Mouse (Mus musculus): Measurements from ENCODE around the gene Olfr1373. TPM values are rescaled to one million over a fixed set of nuclear protein-coding genes. Genes with fewer than 3 reads are reported as not detected.
"Not testable (repeated sequence)": the region's sequence is repeated elsewhere in the genome, so short reads cannot be mapped to it uniquely, and the experiment has no call there.

Gene Olfr1373
- total RNA-seq (2021), result not detected
- long read RNA-seq, experiment 1, result 0 reads
- long read RNA-seq, experiment 2, result 0 reads

- not testable (repeated sequence) for DNase-seq (ENCODE audit: low spot score in 2 of 2)
Measured at GRCm38 (mm10) chr11:52145428-52145827, at the start of gene Olfr1373. Gene Olfr1373 (minus strand): TSS chr11:52145528.

GRCm38 (mm10) chr11:52180651-52181050 is 35.3 kb upstream of the Olfr1373 start:
- not testable (repeated sequence) for DNase-seq (ENCODE audit: low spot score in 2 of 2)

DNA sequence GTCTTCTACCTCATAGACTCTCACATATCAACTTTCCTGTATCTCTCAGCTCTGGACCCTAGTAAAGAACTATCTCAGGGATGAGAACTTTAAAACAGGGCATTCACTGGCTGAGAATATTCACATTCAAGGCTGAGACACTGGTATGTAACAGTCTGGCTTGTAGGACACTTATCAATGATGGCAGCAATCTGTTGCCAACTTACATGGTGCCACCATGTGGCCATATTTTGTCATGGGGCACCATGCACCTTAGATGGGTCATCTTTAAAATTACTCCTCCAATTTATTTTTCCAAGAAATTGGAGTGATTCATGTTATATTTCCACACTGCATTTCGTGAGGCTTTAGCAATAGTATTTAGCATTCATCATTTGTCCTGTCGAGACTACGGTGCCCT is 34.6 kb upstream of the Olfr1373 start:
- not testable (repeated sequence) for DNase-seq (ENCODE audit: low spot score in 2 of 2)

DNA sequence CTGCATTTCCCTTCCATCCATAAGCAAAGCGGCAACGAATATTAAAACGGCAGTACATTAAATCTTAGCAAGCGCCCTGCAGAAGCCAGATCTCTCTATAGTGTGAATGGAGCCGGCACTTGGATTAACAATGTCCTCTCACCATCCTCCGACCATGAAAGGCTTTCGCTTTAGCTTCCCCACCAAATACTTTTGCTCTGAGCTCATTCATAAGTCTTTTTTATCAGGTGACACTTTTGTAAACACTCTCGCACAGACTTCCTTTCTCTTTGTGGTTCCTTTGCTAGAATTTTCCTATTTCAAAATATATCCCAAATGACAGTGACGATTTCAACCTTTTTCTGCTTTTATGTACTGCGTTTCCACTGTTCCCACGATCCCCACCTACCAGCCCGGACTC is 23.1 kb upstream of the Olfr1373 start:
- no peak for DNase-seq (ENCODE audit: low spot score in 2 of 2)

GRCm38 (mm10) chr11:52167901-52168302 is 22.6 kb upstream of the Olfr1373 start:
- DNase-seq (ENCODE audit: low spot score in 2 of 2), result not testable (repeated sequence)

- no peak for DNase-seq (ENCODE audit: low spot score in 2 of 2)
Measured at GRCm38 (mm10) chr11:52167126-52167525, 21.8 kb upstream of the Olfr1373 start.

DNA sequence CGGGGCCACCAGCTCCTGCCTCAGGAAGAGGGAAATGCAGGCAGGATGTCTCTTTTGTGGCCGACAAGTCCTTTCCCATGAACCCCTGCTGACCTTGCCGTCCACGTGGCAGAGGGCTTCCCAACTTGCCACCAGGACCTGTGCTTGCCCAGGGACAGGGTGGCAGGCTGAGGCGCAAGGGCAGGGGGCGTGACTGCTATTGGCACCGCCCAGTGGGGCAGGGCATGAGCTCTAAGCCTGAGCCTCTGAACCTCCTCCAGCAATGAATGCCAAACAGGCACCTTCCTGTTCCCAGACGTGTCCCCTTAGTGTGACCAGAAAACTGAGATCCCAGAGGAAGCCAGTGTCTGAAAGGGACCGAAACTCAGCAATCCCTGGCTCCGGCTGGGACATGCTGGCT is 18.6 kb upstream of the Olfr1373 start:
- no peak for DNase-seq (ENCODE audit: low spot score in 2 of 2)

DNA sequence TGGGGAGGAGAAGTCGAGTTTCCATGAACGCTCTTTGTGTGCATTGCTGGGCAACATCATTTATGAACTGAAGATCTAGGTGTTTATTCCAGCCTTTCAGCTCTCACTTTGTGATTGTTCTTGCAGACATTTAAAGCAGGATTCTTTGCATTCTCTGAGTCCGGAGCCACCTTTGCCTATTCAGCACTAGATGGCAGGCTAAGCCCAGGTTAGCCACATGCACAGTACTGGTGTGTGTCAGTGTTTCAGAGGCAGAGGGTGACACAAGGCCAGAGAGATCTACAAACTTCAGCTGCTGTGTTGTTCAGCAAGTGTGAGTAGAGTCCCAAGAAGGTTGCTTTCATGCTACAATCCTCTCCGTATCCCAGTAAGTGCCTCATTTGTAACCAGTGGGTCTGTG is 1.7 kb downstream of the Olfr1373 start:
- DNase-seq (ENCODE audit: low spot score in 2 of 2), result peak; percentile 56 to 69

DNA sequence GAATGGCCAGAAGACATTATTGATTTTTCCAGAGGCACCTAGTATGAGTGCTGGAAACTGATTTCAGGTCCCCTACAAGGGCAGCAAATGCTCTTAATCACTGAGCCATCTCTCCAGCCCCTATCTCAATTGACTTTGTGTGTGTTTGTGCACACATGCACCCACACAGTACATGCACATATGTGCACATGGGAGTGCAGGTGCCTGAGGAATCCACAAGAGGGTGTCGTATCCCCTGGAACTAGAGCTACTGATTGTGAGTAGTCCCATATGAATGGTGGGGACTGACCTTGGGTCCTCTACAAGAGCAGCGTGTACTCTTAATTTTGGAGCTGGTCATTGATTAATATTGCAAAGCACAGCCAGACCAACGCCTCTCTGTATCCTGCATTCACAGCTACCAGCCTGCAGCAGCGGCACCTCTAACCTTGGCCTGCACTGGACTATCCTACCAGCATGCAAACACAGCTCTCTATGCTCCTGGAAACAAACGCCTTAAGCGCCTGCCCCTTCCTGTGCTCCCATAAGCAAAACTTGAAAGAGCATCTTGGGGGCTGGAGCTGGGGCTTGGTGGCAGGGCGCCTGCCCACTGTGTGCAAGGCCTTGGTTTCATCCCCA is 14.8 kb downstream of the Olfr1373 start:
- no peak for DNase-seq (ENCODE audit: low spot score in 2 of 2)

DNA sequence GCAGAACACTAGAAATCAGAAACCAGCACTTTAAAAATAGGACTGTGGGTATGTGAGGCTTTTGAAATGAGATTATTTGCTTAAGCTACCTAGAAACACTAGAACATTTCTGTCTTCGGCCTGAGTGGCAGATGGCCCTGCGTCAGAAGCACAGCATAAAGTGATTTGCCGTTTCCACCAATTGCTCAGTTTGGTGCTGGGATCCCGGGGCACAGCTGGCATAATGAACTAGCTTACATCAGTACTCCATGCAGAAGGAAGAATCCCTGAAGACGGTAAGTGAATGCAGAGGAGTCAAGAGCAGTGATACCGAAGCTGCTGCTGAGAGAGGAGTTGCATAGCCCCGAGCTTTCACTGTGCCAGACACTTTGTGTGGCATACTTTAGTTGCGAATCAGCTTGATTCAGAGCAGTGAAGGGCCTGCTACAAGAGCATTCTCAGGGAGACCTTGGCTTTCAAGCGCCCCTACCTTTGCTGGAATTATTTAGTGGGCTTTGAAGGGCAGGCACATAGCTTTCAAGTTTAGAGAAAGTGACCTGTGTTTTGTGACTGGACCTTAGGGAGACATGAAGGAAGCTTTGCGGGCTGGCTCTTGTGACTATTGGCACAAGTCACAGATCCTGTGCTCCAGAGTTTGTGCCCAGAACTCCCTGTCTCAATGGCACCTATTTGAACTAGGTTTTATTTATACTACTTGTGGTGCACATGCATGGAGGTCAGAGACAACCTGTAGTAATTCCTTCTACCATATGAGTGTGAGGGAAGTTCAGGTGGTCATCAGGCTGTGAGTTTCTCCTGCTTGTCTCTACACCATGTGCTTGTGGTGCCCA is 15.5 kb downstream of the Olfr1373 start:
- peak; percentile 44 to 63 for DNase-seq (ENCODE audit: low spot score in 2 of 2)

DNA sequence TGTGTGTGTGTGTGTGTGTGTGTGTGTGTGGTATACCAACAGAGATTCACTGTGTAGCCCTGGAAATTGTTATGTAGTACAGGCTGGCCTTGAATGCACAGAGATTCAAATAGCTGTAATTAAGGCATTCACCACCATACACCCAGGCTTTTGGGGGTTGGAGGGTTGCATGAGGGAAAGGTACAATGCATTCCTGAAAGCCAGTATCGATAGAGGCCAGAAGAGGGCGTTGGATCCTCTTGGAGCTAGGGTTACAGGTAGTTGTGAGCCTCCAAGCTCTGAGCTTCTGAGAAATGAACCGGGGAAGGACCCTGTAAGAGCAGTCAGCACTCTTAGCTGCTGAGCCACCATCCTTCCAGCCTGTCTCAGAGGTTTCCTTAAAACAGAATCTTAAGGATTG is 16.2 kb downstream of the Olfr1373 start:
- no peak for DNase-seq (ENCODE audit: low spot score in 2 of 2)

GRCm38 (mm10) chr11:52128316-52129061 is 16.8 kb downstream of the Olfr1373 start:
- peak in 1 of 2 experiments; percentile 42 for DNase-seq (ENCODE audit: low spot score in 2 of 2)

DNA sequence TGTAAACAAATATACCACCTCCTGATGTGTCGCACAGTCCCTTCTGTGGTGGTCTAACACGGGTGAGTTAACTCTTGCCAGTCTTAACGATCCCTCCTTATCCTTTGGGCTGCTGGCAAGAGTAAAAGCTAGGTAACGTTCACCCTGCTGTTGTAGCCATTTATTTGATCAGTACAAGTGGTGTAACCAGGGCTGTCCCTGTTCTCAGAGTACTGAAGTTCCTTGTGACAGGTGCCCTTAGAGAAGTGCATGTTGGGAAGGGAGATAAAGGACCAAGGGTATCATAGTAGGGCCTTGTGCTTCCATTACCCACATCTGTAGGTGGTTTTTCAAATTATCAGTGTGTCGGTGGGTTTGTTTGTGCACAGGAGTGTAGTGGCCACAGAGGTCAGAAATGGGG is 17.6 kb downstream of the Olfr1373 start:
- no peak for DNase-seq (ENCODE audit: low spot score in 2 of 2)

GRCm38 (mm10) chr11:52127169-52127568 is 18.2 kb downstream of the Olfr1373 start:
- DNase-seq (ENCODE audit: low spot score in 2 of 2), result no peak

GRCm38 (mm10) chr11:52124468-52124867 is 20.9 kb downstream of the Olfr1373 start:
- DNase-seq (ENCODE audit: low spot score in 2 of 2), result no peak

DNA sequence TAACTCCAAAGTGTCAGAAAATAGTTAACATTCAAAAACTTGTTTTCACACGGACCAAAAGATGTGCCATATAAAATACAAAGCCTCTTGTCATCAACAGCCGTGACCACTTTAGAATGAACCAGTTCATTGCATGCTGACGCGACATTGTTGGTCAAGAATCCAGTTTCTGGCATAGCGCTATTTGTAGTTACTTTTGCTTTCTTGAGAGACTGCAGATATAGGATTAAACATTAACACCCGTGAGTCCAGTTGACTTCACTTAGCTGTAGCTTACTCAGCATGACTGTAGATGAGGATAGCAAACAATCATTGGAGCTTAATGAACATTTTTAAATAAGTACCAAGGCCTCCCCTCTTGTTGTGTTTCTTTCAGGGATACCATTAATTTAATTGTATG is 23.3 kb downstream of the Olfr1373 start:
- DNase-seq (ENCODE audit: low spot score in 2 of 2), result no peak

DNA sequence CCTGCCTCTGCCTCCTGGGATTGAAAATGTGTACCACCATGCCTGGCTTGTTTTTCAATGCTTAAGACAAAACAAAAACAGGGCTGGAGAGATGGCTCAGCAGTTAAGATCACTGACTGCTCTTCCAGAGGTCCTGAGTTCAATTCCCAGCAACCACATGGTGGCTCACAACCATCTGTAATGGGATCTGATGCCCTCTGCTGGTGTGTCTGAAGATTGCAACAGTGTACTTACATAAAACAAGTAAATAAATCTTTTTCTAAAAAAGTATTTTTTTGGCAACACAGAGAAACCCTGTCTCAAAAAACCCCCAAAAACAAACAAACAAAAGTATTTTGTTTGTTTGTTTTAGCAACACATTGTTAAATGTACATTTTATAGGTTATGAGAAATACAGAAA is 24.9 kb downstream of the Olfr1373 start:
- DNase-seq (ENCODE audit: low spot score in 2 of 2), result not testable (repeated sequence)

DNA sequence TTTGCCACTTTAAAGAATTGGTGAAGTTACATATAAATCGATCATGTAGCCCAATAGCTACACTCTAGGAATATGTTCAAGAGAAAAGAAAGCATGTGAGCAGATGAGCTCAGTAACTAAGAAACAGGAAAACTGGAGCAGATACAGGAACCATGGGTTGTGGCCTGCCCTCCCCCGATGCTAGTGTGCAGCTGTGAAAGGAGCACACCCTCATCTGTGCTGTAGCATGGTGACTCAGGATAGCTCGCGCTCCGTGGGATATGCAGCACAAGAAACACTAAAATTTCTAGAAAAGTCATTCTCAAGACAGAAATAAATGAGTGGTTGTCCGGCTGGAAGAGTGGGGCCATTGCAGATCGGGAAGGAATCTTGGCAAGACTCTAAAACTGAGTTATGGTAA is 28.2 kb downstream of the Olfr1373 start:
- no peak for DNase-seq (ENCODE audit: low spot score in 2 of 2)

GRCm38 (mm10) chr11:52116117-52116516 is 29.2 kb downstream of the Olfr1373 start:
- not testable (repeated sequence) for DNase-seq (ENCODE audit: low spot score in 2 of 2)

DNA sequence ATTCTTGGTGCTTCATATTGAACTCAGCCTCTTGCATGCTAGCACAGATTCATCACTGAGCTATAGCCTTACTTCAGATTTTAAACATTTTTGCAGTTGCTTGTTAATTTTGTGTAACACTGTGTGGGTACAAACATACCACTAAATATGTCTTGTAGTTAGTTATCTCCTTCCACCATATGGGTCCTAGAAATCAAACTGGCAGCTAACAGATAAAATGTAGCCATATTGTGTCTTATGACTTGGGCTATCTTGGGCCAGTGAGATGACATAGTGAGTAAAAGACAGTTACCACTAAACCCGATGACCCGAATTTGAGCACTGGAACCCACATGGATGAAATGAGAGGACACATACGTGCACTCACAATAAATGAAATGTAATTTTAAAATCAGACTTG is 29.8 kb downstream of the Olfr1373 start:
- DNase-seq (ENCODE audit: low spot score in 2 of 2), result no peak

DNA sequence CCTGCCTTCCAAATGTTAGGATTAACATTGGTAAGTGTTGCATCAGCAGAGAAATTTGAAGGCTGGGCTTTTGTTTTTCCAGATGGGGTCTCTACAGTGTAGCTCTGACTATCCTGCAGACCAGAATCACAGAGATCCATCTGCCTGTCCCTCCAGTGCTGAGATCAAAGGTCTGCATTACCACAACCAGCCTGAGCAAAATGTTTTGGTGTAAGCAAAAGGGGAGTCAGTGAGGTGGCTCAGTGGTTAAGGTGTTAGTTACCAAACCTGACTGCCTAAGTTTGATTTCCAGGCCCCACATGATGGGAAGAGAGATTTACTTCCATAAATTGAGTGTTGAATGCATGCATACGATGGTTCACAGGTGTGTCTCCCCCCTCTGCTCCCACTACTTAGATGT is 35.9 kb downstream of the Olfr1373 start:
- DNase-seq (ENCODE audit: low spot score in 2 of 2), result no peak

GRCm38 (mm10) chr11:52108796-52109195 is 36.5 kb downstream of the Olfr1373 start:
- no peak for DNase-seq (ENCODE audit: low spot score in 2 of 2)

All from layer of hippocampus, postnatal 14 days (tissue).